Mouse (Mus musculus) G1E (cell line): ENCODE results near the gene Rsrc2.

ENCODE experiments used
- CTCF ChIP-seq: IDR thresholded peaks from 2 replicates; pipeline ENCODE4 v1.5.1; 2012; ENCODE audit warnings: low read depth, low read length, inconsistent platforms, mixed read lengths
- GATA1 ChIP-seq: IDR thresholded peaks from 2 replicates; pipeline ENCODE4 v1.6.1; 2012; ENCODE audit warnings: borderline replicate concordance, low read length, inconsistent platforms, mixed read lengths
- POLR2AphosphoS5 ChIP-seq: IDR thresholded peaks from 2 replicates; pipeline ENCODE4 v1.6.1; 2012; ENCODE audit warnings: low read depth, low read length, inconsistent platforms; ENCODE audit not compliant: insufficient replicate concordance

DNA sequence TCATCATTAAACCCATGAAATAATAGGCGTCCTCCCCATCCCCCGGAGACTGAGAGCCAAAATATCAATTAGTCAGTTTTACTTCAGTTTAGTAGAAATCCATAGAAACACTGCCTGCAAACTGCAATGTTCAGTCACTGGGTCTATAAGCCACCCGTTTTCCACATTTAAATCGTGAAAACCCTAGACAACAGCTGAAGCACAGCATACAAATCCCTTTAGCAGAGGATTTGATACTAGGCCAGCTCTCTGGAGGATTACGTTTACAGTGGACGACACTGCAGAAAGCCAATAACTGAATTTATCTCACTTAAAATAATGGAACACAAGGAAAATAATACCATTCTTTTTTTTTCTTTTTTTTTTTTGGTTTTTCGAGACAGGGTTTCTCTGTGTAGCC, 1.6 kb downstream of the Rsrc2 start:
- no peak for TF ChIP-seq CTCF
- TF ChIP-seq GATA1: no peak
- no peak for TF ChIP-seq POLR2AphosphoS5
